Mouse (Mus musculus) embryo, embryonic 11 days (tissue): ENCODE measurements at regions not wholly inside any gene's neighbourhood (a gene's known extent, or its start where the extent isn't known, plus 50 kb on each side); places are given as distances from the start of the nearest gene placed in this dataset.
"Not testable (repeated sequence)": the region's sequence is repeated elsewhere in the genome, so short reads cannot be mapped to it uniquely, and the experiment has no call there.

Experiments
- DNase-seq: peaks from one replicate; pipeline ENCODE4 v3.0.0-alpha.2; 2015

DNA sequence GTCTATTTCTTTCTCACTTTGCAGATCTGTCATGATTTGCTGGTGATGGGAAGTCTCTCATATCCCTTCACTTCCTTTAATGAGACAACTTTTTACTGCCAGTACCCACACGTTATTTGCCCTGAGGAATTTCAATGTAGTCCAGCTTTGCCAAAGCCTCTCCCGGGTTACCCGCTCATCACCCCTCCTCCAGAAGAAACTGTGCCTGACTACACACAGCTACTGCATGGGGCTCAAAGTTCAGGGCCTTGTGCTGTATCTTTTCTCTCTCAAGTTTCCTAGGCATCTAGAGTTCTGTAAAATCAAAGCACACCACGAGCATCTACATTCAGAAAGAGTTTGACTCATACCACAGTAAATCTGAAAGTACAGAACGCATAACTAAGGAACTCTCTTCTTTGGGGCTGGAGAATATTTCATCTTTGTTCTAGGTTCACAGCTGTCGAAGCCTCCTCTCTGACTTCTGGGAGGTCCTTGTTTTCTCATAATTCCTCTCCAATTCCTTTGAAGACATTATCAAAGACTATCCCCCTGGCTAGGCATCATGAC, 328.4 kb upstream of the Tmc3 start:
- DNase-seq, result no peak

GRCm38 (mm10) chr7:83258363-83258916, 326.3 kb upstream of the Tmc3 start:
- DNase-seq, result no peak

DNA sequence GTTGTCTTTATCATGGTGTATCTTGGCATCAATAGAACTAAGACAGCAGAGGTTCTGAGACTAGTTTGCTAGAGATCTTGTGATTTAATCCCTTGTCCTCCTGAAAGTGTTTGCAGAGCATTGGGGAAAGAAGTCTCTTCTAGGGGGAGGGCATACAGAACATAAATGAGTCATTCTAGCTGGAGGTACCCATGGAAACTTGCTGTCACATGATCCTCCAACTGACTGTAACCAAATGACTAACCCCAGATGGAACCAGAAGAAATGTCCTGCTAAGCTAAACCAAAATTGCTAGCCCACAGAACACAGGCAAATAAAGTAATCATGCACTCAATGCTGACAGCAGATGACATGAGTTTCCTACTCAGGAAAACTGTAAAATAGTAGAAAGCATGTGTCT, 323.2 kb upstream of the Tmc3 start:
- no peak for DNase-seq

DNA sequence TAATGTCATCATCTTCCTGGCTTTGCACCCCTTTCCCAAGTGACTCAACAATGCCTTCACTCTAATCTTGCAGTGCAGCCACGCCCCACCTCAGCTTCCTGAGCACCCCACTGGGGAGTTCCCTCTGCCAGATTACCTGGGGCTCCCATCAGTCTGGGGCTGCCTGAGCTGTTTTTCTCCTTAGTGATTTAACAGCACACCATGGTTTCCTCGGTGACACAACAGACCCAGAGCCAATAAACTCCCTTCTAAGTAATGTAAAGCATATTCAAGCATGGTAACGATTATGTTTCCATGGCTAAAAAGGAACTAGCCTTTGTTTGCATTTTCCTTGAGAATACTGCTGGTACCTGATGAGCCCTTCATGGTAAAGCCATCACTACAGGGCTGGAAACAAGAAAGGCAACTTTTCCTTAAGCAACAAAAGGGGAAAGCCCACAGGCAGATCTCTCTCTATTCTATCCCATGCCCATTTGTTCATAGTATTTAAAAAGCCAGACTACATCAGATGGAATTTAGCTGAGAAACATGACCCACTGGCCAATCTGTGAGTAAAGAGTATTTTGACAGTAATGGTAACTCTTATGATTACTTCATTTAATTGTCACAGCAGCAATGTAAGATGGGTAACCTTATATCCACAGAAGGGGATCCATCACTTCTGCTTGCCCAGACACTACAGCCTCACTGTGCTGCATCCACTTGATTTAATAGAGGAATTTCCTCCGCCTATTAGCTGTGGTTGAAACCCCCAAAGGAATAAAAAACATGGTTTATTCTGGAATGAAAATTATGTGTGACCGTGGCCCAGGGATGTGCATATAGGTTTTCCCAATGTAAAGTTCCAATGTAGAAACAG, 294.6 kb upstream of the Tmc3 start:
- peak; percentile 32 for DNase-seq

- no peak for DNase-seq
These were observed 277.6 kb upstream of the Tmc3 start for GRCm38 (mm10) chr7:83307112-83307511.

- no peak for DNase-seq
These were observed 272.6 kb upstream of the Tmc3 start for GRCm38 (mm10) chr7:83312172-83312571.

GRCm38 (mm10) chr7:83329809-83330412, 254.8 kb upstream of the Tmc3 start:
- DNase-seq, result no peak

- no peak for DNase-seq
These were observed 237.5 kb upstream of the Tmc3 start for GRCm38 (mm10) chr7:83347103-83347754.

- no peak for DNase-seq
These were observed 215.5 kb upstream of the Tmc3 start for GRCm38 (mm10) chr7:83369191-83369590.

- DNase-seq, result no peak
These were observed 215.1 kb upstream of the Tmc3 start for GRCm38 (mm10) chr7:83369605-83370004.

DNA sequence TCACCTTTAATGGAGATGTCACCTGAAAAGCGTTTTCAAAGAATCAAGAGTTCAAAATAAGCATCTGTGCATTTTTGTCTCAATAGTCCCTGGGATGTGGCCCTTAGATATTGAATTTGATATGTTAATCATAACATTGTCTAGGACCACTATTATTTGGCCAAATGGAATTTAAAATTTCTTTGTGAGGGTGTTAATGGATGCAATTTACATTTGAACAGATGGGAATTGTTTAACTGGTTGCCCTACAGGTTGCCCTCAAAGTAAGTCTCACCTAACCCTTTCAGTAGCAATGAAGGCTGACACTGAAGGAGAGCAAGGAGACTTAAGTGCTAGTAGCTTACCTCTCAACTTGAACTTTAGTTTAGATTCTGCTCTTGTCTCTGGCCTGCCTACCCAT, 207.9 kb upstream of the Tmc3 start:
- DNase-seq, result no peak

GRCm38 (mm10) chr7:83381381-83382181, 203.1 kb upstream of the Tmc3 start:
- DNase-seq, result no peak

DNA sequence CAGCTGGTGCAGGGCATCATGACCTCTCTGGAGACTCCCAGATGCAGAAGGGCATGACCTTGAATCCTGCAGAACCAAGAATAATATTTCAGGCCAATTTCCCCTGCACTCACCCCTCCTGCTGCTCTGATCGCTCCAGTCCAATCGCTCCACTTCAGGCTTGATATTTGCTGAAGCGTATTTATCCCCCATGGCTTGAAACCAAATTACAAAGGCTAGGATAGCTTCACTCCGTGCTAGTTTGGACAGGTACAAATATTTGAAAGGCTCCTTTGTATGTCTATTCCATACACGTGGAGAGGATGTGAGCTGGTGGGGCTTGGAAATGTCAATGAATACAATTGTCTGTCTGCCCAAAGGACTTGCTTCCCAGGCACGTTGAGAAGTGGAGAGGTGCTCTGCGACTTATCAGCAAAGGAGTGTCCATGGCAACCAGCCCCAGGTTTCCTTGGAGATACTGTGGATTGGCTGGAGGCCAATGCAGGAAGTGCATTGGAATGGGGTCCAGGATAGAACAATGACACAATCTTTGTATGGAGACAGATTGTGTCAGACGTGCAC, 201.8 kb upstream of the Tmc3 start:
- DNase-seq, result peak; percentile 56

DNA sequence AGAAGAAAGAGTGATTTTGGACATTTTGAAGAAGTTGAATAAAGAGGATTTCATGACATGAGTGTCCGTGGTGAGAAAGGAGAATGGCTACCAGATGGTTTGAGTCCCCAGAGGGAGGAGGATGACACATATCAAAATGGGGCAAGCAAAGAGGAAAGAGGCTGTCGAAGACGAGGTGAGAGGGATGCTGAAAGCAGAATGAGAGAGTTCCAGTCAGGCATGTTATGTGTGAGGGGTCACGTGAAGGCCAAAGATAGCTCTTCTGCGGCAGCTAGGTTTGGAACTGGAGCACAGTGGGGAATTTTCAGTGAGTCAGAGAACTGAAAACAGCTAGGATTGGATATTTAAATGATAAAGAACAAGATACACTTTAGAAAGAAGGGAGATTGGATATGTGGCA, 193.3 kb upstream of the Tmc3 start:
- DNase-seq, result no peak

GRCm38 (mm10) chr7:83392181-83392580, 192.5 kb upstream of the Tmc3 start:
- DNase-seq, result no peak

GRCm38 (mm10) chr7:83392625-83393024, 192.1 kb upstream of the Tmc3 start:
- no peak for DNase-seq

GRCm38 (mm10) chr7:83394156-83394555, 190.6 kb upstream of the Tmc3 start:
- DNase-seq, result no peak

DNA sequence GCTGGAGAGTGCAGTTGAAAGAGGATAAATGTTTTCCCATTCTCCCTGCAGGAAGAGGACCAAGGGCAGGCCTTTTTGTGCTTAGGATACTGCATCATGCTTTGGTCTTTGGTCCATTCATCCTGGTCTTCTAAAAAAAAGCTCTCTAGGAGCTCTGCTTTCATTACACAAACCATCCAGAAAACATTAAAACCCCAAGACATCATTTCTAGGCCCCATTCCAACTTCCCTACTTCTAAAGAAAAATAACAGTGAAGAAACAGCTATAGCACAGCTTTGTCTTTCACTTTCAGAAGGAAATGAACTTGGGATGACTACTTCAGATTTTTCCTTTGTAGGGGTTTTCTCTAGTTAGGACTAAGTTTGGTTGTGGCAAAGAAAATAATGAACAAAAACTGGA, 185.1 kb upstream of the Tmc3 start:
- DNase-seq, result no peak

DNA sequence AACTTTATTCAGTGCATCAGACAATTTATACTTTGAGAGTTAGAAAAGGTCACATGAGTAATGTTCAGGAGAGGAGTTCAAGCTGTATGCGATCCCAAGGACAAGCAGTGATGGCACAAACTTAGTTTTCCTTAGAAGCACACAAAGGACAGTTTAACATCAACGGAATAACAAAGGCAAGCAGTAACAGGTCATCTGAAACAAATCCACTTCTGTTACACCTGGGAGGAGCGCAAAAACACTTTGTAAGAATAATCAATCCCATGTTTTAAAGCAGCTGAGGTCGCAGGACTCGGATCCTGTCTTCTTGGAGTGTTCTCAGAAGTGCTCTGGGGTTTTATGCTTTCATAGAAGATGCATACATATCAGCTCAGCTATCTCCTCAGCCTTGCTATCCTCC, 183.7 kb upstream of the Tmc3 start:
- DNase-seq, result no peak

DNA sequence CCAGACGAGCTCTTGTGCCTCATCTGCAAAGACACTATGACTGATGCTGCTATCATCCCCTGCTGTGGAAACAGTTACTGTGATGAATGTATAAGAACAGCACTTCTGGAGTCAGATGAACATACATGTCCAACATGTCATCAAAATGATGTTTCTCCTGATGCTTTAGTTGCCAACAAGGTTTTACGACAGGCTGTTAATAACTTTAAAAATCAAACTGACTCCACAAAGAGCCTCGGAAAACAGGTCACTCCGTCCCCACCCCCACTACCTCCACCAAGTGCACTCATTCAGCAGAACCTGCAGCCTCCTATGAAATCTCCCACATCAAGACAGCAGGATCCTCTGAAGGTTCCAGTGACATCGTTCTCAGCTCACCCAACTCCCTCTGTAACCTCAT, 172.0 kb upstream of the Tmc3 start:
- DNase-seq, result not testable (repeated sequence)

GRCm38 (mm10) chr7:83429929-83430556, 154.7 kb upstream of the Tmc3 start:
- no peak for DNase-seq

GRCm38 (mm10) chr7:83431094-83431493, 153.6 kb upstream of the Tmc3 start:
- no peak for DNase-seq
